Mouse (Mus musculus): ENCODE measurements at regions not wholly inside any gene's neighbourhood (a gene's known extent, or its start where the extent isn't known, plus 50 kb on each side); places are given as distances from the start of the nearest gene placed in this dataset.

- no peak for DNase-seq
Observed at GRCm38 (mm10) chr1:78050231-78050630, 146.7 kb downstream of the Pax3 start.

- no peak for DNase-seq
Observed at GRCm38 (mm10) chr1:78032336-78032735, 164.6 kb downstream of the Pax3 start.

- DNase-seq: no peak
Observed at GRCm38 (mm10) chr1:78021766-78022165, 175.2 kb downstream of the Pax3 start.

- DNase-seq: no peak
Observed at GRCm38 (mm10) chr1:78021014-78021413, 175.9 kb downstream of the Pax3 start.

GRCm38 (mm10) chr1:78017949-78018617 lies 178.9 kb downstream of the Pax3 start:
- DNase-seq: no peak

- no peak for DNase-seq
Observed at GRCm38 (mm10) chr1:78016541-78017267, 180.2 kb downstream of the Pax3 start.

GRCm38 (mm10) chr1:78015999-78016398 lies 180.9 kb downstream of the Pax3 start:
- DNase-seq: no peak

- DNase-seq: no peak
Observed at GRCm38 (mm10) chr1:78013396-78013795, 183.5 kb downstream of the Pax3 start.

- peak; percentile 39 to 53 for DNase-seq
Observed at GRCm38 (mm10) chr1:78008811-78009410, 188.0 kb downstream of the Pax3 start.

- no peak for DNase-seq
Observed at GRCm38 (mm10) chr1:78004376-78004775, 192.6 kb downstream of the Pax3 start.

- DNase-seq: no peak
Observed at GRCm38 (mm10) chr1:77998727-77999126, 198.2 kb downstream of the Pax3 start.

- no peak for DNase-seq
Observed at GRCm38 (mm10) chr1:77981528-77981927, 215.4 kb downstream of the Pax3 start.

GRCm38 (mm10) chr1:77978696-77979095 lies 218.2 kb downstream of the Pax3 start:
- DNase-seq: peak; percentile 43 to 66

GRCm38 (mm10) chr1:77975941-77976340 lies 221.0 kb downstream of the Pax3 start:
- DNase-seq: no peak

GRCm38 (mm10) chr1:77972301-77972717 lies 224.6 kb downstream of the Pax3 start:
- peak; percentile 67 to 71 for DNase-seq

- peak; percentile 82 to 85 for DNase-seq
Observed at GRCm38 (mm10) chr1:77964656-77965335, 232.1 kb downstream of the Pax3 start.

GRCm38 (mm10) chr1:77959309-77959708 lies 237.6 kb downstream of the Pax3 start:
- no peak for DNase-seq

GRCm38 (mm10) chr1:77957156-77957767 lies 239.7 kb downstream of the Pax3 start:
- DNase-seq: no peak

- no peak for DNase-seq
Observed at GRCm38 (mm10) chr1:77947894-77948293, 249.0 kb downstream of the Pax3 start.

- no peak for DNase-seq
Observed at GRCm38 (mm10) chr1:77944327-77944645, 252.6 kb downstream of the Pax3 start.

- no peak for DNase-seq
Observed at GRCm38 (mm10) chr1:77943633-77944326, 253.2 kb downstream of the Pax3 start.

GRCm38 (mm10) chr1:77943101-77943500 lies 253.8 kb downstream of the Pax3 start:
- DNase-seq: peak in 1 of 2 experiments; percentile 25
